Mouse (Mus musculus) midbrain, embryonic 11.5 days (tissue): ENCODE data around the gene Tysnd1. TPM values are rescaled to one million over a fixed set of nuclear protein-coding genes. Genes with fewer than 3 reads are reported as not detected.
A peak's percentile ranks its signal among the peaks of the same experiment; 100 is the strongest.

Experiments used
- ATAC-seq: fragments of 200-750 bp; cut with Nextera tagmentation; 2 replicates; pipeline ENCODE4 v1.8.0; 2017; ENCODE audit warnings: moderate TSS enrichment, moderate library complexity; ENCODE audit not compliant: low FRiP score
- DNase-seq: peaks from one replicate; pipeline ENCODE4 v3.0.0; 2015; ENCODE audit warnings: low spot score; ENCODE audit errors: missing footprints
- H3K27ac ChIP-seq: fragments of 300-500 bp; sonication (generic); 2 replicates; pipeline ENCODE4 v1.5.1; 2014; ENCODE audit warnings: low read depth, low read length
- H3K27me3 ChIP-seq: fragments of 300-500 bp; sonication (generic); 2 replicates; pipeline ENCODE4 v1.6.1; 2014; ENCODE audit warnings: mild to moderate bottlenecking, low read length, moderate library complexity, mixed read lengths; ENCODE audit not compliant: control insufficient read depth, insufficient read depth
- H3K36me3 ChIP-seq: fragments of 300-500 bp; sonication (generic); 2 replicates; pipeline ENCODE4 v1.6.1; 2014; ENCODE audit warnings: mild to moderate bottlenecking, low read length, moderate library complexity, mixed read lengths; ENCODE audit not compliant: control insufficient read depth, insufficient read depth
- H3K4me1 ChIP-seq: fragments of 300-500 bp; sonication (generic); 2 replicates; pipeline ENCODE4 v1.6.1; 2014; ENCODE audit warnings: low read length; ENCODE audit not compliant: control insufficient read depth, insufficient read depth
- H3K4me2 ChIP-seq: fragments of 300-500 bp; sonication (generic); 2 replicates; pipeline ENCODE4 v1.6.1; 2014; ENCODE audit warnings: mild to moderate bottlenecking, moderate library complexity
- H3K4me3 ChIP-seq: fragments of 300-500 bp; sonication (generic); 2 replicates; pipeline ENCODE4 v1.5.1; 2014; ENCODE audit warnings: low read depth, low read length
- H3K9ac ChIP-seq: fragments of 300-500 bp; sonication (generic); 2 replicates; pipeline ENCODE4 v1.6.1; 2014; ENCODE audit warnings: low read length
- H3K9me3 ChIP-seq: fragments of 300-500 bp; sonication (generic); 2 replicates; pipeline ENCODE4 v1.6.1; 2016; ENCODE audit warnings: low read length; ENCODE audit not compliant: control insufficient read depth
- WGBS: fragments of 180-500 bp; shearing (Covaris S2); extraction: QIAGEN DNeasy Blood & Tissue Kit; methylation state at CpG from one replicate; pipeline ENCODE4 v1.1.7; 2014; 5-methylcytosine and 5-hydroxymethylcytosine counted together
- polyA plus RNA-seq: library from polyadenylated mRNA; unstranded; fragments of >200 nt; fragmentation: Nextera tagmentation; extraction: Ambion mirVana; gene quantifications from 2 replicates; pipeline ENCODE4 v1.2.1, GENCODE M21; 2014

Gene Tysnd1
- polyA plus RNA-seq, 1 experiment from 2014 or later = 27.9 TPM

GRCm38 (mm10) chr10:61741873-61742272 lies 46.6 kb downstream of the Tysnd1 start:
- Histone ChIP-seq H3K4me1 (no peaks in the 10 kb centered on the region), H3K27ac (no peak overlapping the region), H3K4me2 (no peak overlapping the region), H3K27me3 (no peaks in the 10 kb centered on the region), H3K36me3 (peaks cover 56% of the 10 kb centered on the region), H3K9me3 (peaks cover 4% of the 10 kb centered on the region; the same call in 1 of the 2 replicates), H3K4me3 (no peak overlapping the region), H3K9ac (no peak overlapping the region)
- ATAC-seq (no peak), DNase-seq (no peak)
- 87% methylated on average over 4 of the region's 4 CpGs for WGBS

- H3K27ac ChIP-seq = no peak overlapping the region
- H3K9ac ChIP-seq = no peak overlapping the region
- peaks cover 4% of the 10 kb centered on the region; the same call in 1 of the 2 replicates for H3K9me3 ChIP-seq
- ATAC-seq (no peak), DNase-seq (no peak)
- H3K27me3 ChIP-seq = no peaks in the 10 kb centered on the region
- H3K4me1 ChIP-seq = no peaks in the 10 kb centered on the region
- H3K4me3 ChIP-seq = no peak overlapping the region
- 94% methylated on average over 8 of the region's 8 CpGs for WGBS
- H3K36me3 ChIP-seq = peaks cover 61% of the 10 kb centered on the region
- H3K4me2 ChIP-seq = no peak overlapping the region
Measured at GRCm38 (mm10) chr10:61742336-61742735, 47.0 kb downstream of the Tysnd1 start.

DNA sequence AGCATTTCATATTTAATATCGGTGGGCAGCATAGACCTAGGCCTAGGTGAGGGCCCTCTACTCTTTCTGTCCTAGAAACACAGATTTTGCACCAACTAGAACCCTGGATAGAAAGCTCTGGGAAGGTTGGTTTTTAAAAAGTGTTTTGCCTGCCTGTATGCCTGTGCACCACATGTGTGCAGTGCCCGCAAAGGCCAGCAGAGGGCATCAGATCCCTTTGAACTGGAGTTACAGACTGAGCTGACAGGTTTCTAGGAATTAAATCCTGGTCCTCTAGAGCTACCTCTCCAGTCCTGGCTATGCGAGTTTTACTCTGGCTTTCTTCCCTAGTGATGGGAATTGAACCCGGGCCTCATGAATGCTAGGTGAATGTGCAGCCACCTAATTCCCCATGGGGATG lies 49.8 kb downstream of the Tysnd1 start:
- Histone ChIP-seq H3K27me3 (no peaks in the 10 kb centered on the region), H3K4me1 (no peaks in the 10 kb centered on the region), H3K36me3 (peaks cover 70% of the 10 kb centered on the region), H3K9ac (no peak overlapping the region), H3K4me2 (no peak overlapping the region), H3K4me3 (no peak overlapping the region), H3K9me3 (peaks cover 4% of the 10 kb centered on the region; the same call in 1 of the 2 replicates), H3K27ac (no peak overlapping the region)
- WGBS = 91% methylated on average over 4 of the region's 4 CpGs
- DNase-seq (peak; percentile 93), ATAC-seq (no peak)

GRCm38 (mm10) chr10:61747302-61747701 lies 52.0 kb downstream of the Tysnd1 start:
- DNase-seq (no peak), ATAC-seq (no peak)
- WGBS = 97% methylated on average over 13 of the region's 13 CpGs
- H3K27me3 ChIP-seq = no peaks in the 10 kb centered on the region
- H3K36me3 ChIP-seq = peaks cover 70% of the 10 kb centered on the region
- H3K9ac ChIP-seq = no peak overlapping the region
- no peak overlapping the region for H3K27ac ChIP-seq
- H3K4me2 ChIP-seq = no peak overlapping the region
- peaks cover 4% of the 10 kb centered on the region; the same call in 1 of the 2 replicates for H3K9me3 ChIP-seq
- no peak overlapping the region for H3K4me3 ChIP-seq
- H3K4me1 ChIP-seq = no peaks in the 10 kb centered on the region

DNA sequence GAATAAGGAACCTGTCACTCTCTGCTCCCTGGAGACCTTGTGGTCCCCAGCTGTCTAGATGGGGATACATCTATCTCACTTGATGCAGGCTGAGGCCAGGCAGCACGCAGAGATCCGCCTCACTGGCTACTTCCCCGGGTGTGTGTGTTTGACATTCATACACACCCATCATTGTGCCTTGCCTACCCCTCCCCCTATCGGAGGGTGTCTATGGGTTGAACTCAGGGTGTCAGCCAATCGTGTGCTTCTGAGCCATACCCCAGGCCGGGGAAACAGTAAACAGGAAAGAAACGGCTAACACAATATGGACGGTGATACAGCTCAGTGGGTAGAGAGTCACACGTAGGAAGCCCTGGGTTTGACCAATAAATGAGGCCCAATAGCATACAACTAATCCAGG lies 54.7 kb downstream of the Tysnd1 start:
- H3K4me2 ChIP-seq = no peak overlapping the region
- no peak overlapping the region for H3K4me3 ChIP-seq
- peaks cover 69% of the 10 kb centered on the region for H3K36me3 ChIP-seq
- H3K9me3 ChIP-seq = peaks cover 4% of the 10 kb centered on the region; the same call in 1 of the 2 replicates
- H3K4me1 ChIP-seq = no peaks in the 10 kb centered on the region
- H3K27me3 ChIP-seq = no peaks in the 10 kb centered on the region
- 90% methylated on average over 9 of the region's 9 CpGs for WGBS
- H3K27ac ChIP-seq = no peak overlapping the region
- ATAC-seq (no peak), DNase-seq (no peak)
- H3K9ac ChIP-seq = no peak overlapping the region

- ATAC-seq = no peak
Measured at GRCm38 (mm10) chr10:61751534-61752219, 56.4 kb downstream of the Tysnd1 start.

More at GRCm38 (mm10) chr10:61751534-61752219, 56.4 kb downstream of the Tysnd1 start:
- Histone ChIP-seq H3K4me3 (no peak overlapping the region), H3K27ac (no peak overlapping the region), H3K27me3 (no peaks in the 10 kb centered on the region), H3K36me3 (peaks cover 57% of the 10 kb centered on the region), H3K9me3 (no peaks in the 10 kb centered on the region), H3K9ac (no peak overlapping the region), H3K4me2 (no peak overlapping the region), H3K4me1 (no peaks in the 10 kb centered on the region)
- WGBS = 87% methylated on average over 20 of the region's 20 CpGs
- DNase-seq = no peak

Other genes with a start within 250 kb of the Tysnd1 start
- gene Eif4ebp2, start 242.9 kb upstream of the Tysnd1 start, polyA plus RNA-seq = 30.4 and 32.6 TPM in 2 replicates
- gene Lrrc20, start 219.7 kb upstream of the Tysnd1 start, polyA plus RNA-seq = 9.8 and 11.3 TPM in 2 replicates
- 0.06 TPM in 1 of 2 replicates, not detected in the other for gene Npffr1, start 100.0 kb upstream of the Tysnd1 start, polyA plus RNA-seq
- 323 and 335 TPM in 2 replicates for gene Ppa1, start 47.0 kb upstream of the Tysnd1 start, polyA plus RNA-seq
- gene Sar1a, start 15.2 kb upstream of the Tysnd1 start, polyA plus RNA-seq = 245 and 255 TPM in 2 replicates
- gene Aifm2, start 19.7 kb downstream of the Tysnd1 start, polyA plus RNA-seq = 4.9 and 6.3 TPM in 2 replicates
- gene H2afy2, start 88.6 kb downstream of the Tysnd1 start, polyA plus RNA-seq = 272 and 287 TPM in 2 replicates